Mouse (Mus musculus) c-Kit-positive CD71-negative TER-119-negative erythroid progenitor cells, embryonic 14.5 days (primary cell): ENCODE data around the gene Slco1b2.
"Not testable (repeated sequence)": the region's sequence is repeated elsewhere in the genome, so short reads cannot be mapped to it uniquely, and the experiment has no call there.

ENCODE experiments used
- DNase-seq: peaks from one replicate; pipeline ENCODE4 v3.0.0-alpha.2; 2013; ENCODE audit warnings: low read depth

Slco1b2 gene

GRCm38 (mm10) chr6:141629291-141629690 lies at the start of gene Slco1b2:
TSS of gene Slco1b2 (plus strand) at chr6:141629518.
- DNase-seq = no peak

- DNase-seq = no peak
These were observed 44.4 kb upstream of the Slco1b2 start for GRCm38 (mm10) chr6:141584791-141585403.

GRCm38 (mm10) chr6:141590002-141590401 lies 39.3 kb upstream of the Slco1b2 start:
- no peak for DNase-seq

GRCm38 (mm10) chr6:141590598-141591200 lies 38.6 kb upstream of the Slco1b2 start:
- DNase-seq = not testable (repeated sequence)

- no peak for DNase-seq
These were observed 33.2 kb upstream of the Slco1b2 start for GRCm38 (mm10) chr6:141596081-141596480.

GRCm38 (mm10) chr6:141597037-141597436 lies 32.3 kb upstream of the Slco1b2 start:
- DNase-seq = no peak

GRCm38 (mm10) chr6:141600940-141601339 lies 28.4 kb upstream of the Slco1b2 start:
- DNase-seq = no peak

- no peak for DNase-seq
These were observed 18.5 kb upstream of the Slco1b2 start for GRCm38 (mm10) chr6:141610702-141611260.

GRCm38 (mm10) chr6:141614017-141614416 lies 15.3 kb upstream of the Slco1b2 start:
- DNase-seq = no peak

- DNase-seq = no peak
These were observed 14.0 kb upstream of the Slco1b2 start for GRCm38 (mm10) chr6:141615348-141615747.

- DNase-seq = no peak
These were observed 3.6 kb downstream of the Slco1b2 start for GRCm38 (mm10) chr6:141632935-141633334.

GRCm38 (mm10) chr6:141635250-141635649 lies 5.9 kb downstream of the Slco1b2 start:
- DNase-seq = no peak

GRCm38 (mm10) chr6:141640639-141641038 lies 11.3 kb downstream of the Slco1b2 start:
- DNase-seq = no peak

- DNase-seq = no peak
These were observed 57.7 kb downstream of the Slco1b2 start for GRCm38 (mm10) chr6:141687008-141687407.

GRCm38 (mm10) chr6:141691246-141691645 lies 61.9 kb downstream of the Slco1b2 start:
- no peak for DNase-seq
